Mouse (Mus musculus): Measurements from ENCODE around the gene Olfr1385. TPM values are rescaled to one million over a fixed set of nuclear protein-coding genes. Genes with fewer than 3 reads are reported as not detected.

Olfr1385 gene
- total RNA-seq (2023): not detected in 2 replicates

GRCm38 (mm10) chr11:49488770-49489169, at the start of gene Olfr1385:
Olfr1385 (plus strand) TSS chr11:49489070.

GRCm38 (mm10) chr11:49455043-49455442, 33.8 kb upstream of the Olfr1385 start, which contains the start of gene Olfr1387:
Olfr1387 (plus strand) TSS chr11:49455343.

GRCm38 (mm10) chr11:49464746-49465145, 24.1 kb upstream of the Olfr1385 start, which contains the start of gene Olfr1386:
Olfr1386 (plus strand) TSS chr11:49465046.

GRCm38 (mm10) chr11:49519348-49519747, 30.5 kb downstream of the Olfr1385 start, which contains the start of gene Olfr1383:
Olfr1383 (plus strand) TSS chr11:49519648.

GRCm38 (mm10) chr11:49527947-49528346, 39.1 kb downstream of the Olfr1385 start, which contains the start of gene Olfr1382:
Olfr1382 (plus strand) TSS chr11:49528247.

GRCm38 (mm10) chr11:49543149-49543548, 54.3 kb downstream of the Olfr1385 start, which contains the start of gene Olfr1381:
Olfr1381 (plus strand) TSS chr11:49543449.

Other genes with a start within 250 kb of the Olfr1385 start
- 58.0 and 75.5 TPM in 2 replicates for gene Mgat1, start 244.9 kb upstream of the Olfr1385 start, total RNA-seq (2023)
- 0.32 TPM in 1 of 2 replicates, not detected in the other for gene Olfr1393, start 210.8 kb upstream of the Olfr1385 start, total RNA-seq (2023)
- gene Olfr1392, start 203.8 kb upstream of the Olfr1385 start, total RNA-seq (2023): not detected in 2 replicates
- gene Olfr10, start 184.3 kb upstream of the Olfr1385 start, total RNA-seq (2023): not detected in 2 replicates
- not detected in 2 replicates for gene Olfr1391, start 166.3 kb upstream of the Olfr1385 start, total RNA-seq (2023)
- not detected in 2 replicates for gene Olfr1390, start 153.9 kb upstream of the Olfr1385 start, total RNA-seq (2023)
- not detected in 2 replicates for gene Olfr1389, start 66.0 kb upstream of the Olfr1385 start, total RNA-seq (2023)
- 0.16 TPM in 2 replicates for gene Olfr1388, start 52.4 kb upstream of the Olfr1385 start, total RNA-seq (2023)
- not detected in 2 replicates for gene Olfr1387, start 33.7 kb upstream of the Olfr1385 start, total RNA-seq (2023)
- gene Olfr1386, start 24.0 kb upstream of the Olfr1385 start, total RNA-seq (2023): not detected in 2 replicates
- not detected in 2 replicates for gene Olfr1384, start 17.7 kb downstream of the Olfr1385 start, total RNA-seq (2023)
- not detected in 2 replicates for gene Olfr1383, start 30.6 kb downstream of the Olfr1385 start, total RNA-seq (2023)
- gene Olfr1382, start 39.2 kb downstream of the Olfr1385 start, total RNA-seq (2023): not detected in 2 replicates
- gene Olfr1381, start 54.4 kb downstream of the Olfr1385 start, total RNA-seq (2023): not detected in 2 replicates
- gene Olfr1380, start 67.8 kb downstream of the Olfr1385 start, total RNA-seq (2023): not detected in 2 replicates
- 0.07 and 0.16 TPM in 2 replicates for gene Flt4, start 120.2 kb downstream of the Olfr1385 start, total RNA-seq (2023)
- not detected in 2 replicates for gene Scgb3a1, start 174.5 kb downstream of the Olfr1385 start, total RNA-seq (2023)
- 39.3 and 42.8 TPM in 2 replicates for gene Cnot6, start 223.7 kb downstream of the Olfr1385 start, total RNA-seq (2023)